ENCODE assay signal across 24 mouse cellular contexts in the genomic region with DNA sequence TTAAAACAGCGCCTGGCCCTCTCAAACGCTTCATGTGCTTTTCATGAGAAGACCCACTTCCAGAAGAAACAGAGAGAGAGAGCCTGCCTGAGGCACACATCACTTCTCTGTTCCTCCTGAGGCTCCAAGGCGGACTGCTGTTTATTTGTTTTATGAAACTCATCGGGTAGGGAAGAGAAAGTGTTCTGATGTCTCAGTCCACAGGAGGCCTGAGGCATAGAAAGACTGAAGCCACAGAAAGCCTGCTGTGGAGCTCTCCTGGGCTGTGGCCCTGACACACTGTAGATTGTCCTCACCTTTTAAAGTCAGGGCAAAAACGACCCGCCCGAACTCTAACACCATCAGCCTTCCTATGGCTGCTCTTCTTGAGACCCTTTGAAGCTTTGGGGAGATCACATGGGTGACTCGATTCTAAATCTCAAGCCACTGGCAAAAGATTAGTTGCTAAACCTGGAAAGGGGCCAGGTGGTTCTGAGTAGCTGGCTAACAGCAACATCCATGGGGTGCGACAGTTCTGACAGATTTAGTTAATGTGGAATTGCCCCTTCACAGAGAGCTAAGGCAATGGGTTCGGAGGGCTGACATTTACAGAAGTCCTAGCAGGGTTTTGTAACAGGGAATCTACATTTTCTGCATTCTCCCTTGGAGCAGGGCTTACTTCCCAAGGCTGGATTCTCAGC. TPM values are rescaled to one million over a fixed set of nuclear protein-coding genes. Genes with fewer than 3 reads are reported as not detected.
DNase-seq lines count a peak whose midpoint lies in the region; ATAC-seq and TF ChIP-seq lines count a peak whose summit lies in the region.
"Had no signal": no experiment of that assay in that cellular context is flagged by ENCODE, and none has a peak within 500 bp of the region (broad histone marks: within the 10 kb centered on the region; RNA-seq: fewer than 3 reads in every experiment).

No protein-coding gene starts in this region.

- ATAC-seq in lung, embryonic 14.5 days (ENCODE audit: insufficient read depth): peak; percentile 41; the same call in 1 of the 2 replicates
- ATAC-seq in embryonic facial prominence, embryonic 14.5 days (ENCODE audit: low read depth): no peak
- no peak for ATAC-seq in hindbrain, embryonic 12.5 days (ENCODE audit: low FRiP score)
- ATAC-seq: activated CD4-positive, CD25-positive, alpha-beta regulatory T cell, adult 4 months; forebrain, embryonic 16.5 days; hindbrain, embryonic 16.5 days; midbrain, embryonic 16.5 days had no signal

- H3K4me3 ChIP-seq in lung, embryonic 14.5 days (ENCODE audit: low read depth, low read length): no peak overlapping the region
- no peak overlapping the region for H3K4me3 ChIP-seq in embryonic facial prominence, embryonic 14.5 days (ENCODE audit: low read depth, low read length)
- no peak overlapping the region for H3K4me3 ChIP-seq in hindbrain, embryonic 12.5 days
- H3K4me3 ChIP-seq: erythroblast, embryonic 14.5 days; liver, embryonic 15.5 days had no signal

- 33% methylated on average over 10 of the region's 10 CpGs for WGBS in lung, embryonic 14.5 days
- 42% methylated on average over 10 of the region's 10 CpGs for whole genome bisulfite sequencing in embryonic facial prominence, embryonic 14.5 days
- WGBS in hindbrain, embryonic 12.5 days: 66% methylated on average over 10 of the region's 10 CpGs

- no peaks in the 10 kb centered on the region for H3K9me3 ChIP-seq in lung, embryonic 14.5 days (ENCODE audit: low read depth, low read length)
- H3K9me3 ChIP-seq in embryonic facial prominence, embryonic 14.5 days (ENCODE audit: control insufficient read depth, low read length): no peaks in the 10 kb centered on the region
- H3K9me3 ChIP-seq in hindbrain, embryonic 12.5 days (replicated peaks): no peaks in the 10 kb centered on the region
- H3K9me3 ChIP-seq: liver, embryonic 15.5 days had no signal

- H3K4me1 ChIP-seq in lung, embryonic 14.5 days (ENCODE audit: insufficient read depth): peaks cover 14% of the 10 kb centered on the region
- 0 out of 2 replicates have a peak, but pooled peaks cover 6% of the 10 kb centered on the region for H3K4me1 ChIP-seq in embryonic facial prominence, embryonic 14.5 days (ENCODE audit: control insufficient read depth, insufficient read depth, low read length)
- H3K4me1 ChIP-seq in hindbrain, embryonic 12.5 days: no peaks in the 10 kb centered on the region
- H3K4me1 ChIP-seq: liver, embryonic 15.5 days had no signal

- no peaks in the 10 kb centered on the region for H3K27me3 ChIP-seq in lung, embryonic 14.5 days (ENCODE audit: insufficient read depth, low read length)
- H3K27me3 ChIP-seq in embryonic facial prominence, embryonic 14.5 days (replicated peaks; ENCODE audit: control insufficient read depth, insufficient read depth, low read length): no peaks in the 10 kb centered on the region
- H3K27me3 ChIP-seq in hindbrain, embryonic 12.5 days: no peaks in the 10 kb centered on the region
- H3K27me3 ChIP-seq: liver, embryonic 15.5 days had no signal

- no peak for TF ChIP-seq CTCF in lung, embryonic 14.5 days (IDR thresholded peaks at IDR 0.05; ENCODE audit: low read depth)

- H3K4me2 ChIP-seq in lung, embryonic 14.5 days: no peak overlapping the region
- H3K4me2 ChIP-seq in embryonic facial prominence, embryonic 14.5 days (ENCODE audit: low read depth, low read length): no peak overlapping the region
- H3K4me2 ChIP-seq in hindbrain, embryonic 12.5 days (replicated peaks): no peak overlapping the region
- H3K4me2 ChIP-seq: liver, embryonic 15.5 days had no signal

- H3K27ac ChIP-seq in lung, embryonic 14.5 days (ENCODE audit: low read depth): no peak overlapping the region
- no peak overlapping the region for H3K27ac ChIP-seq in embryonic facial prominence, embryonic 14.5 days (replicated peaks; ENCODE audit: low read depth, low read length)
- H3K27ac ChIP-seq in hindbrain, embryonic 12.5 days: no peak overlapping the region
- H3K27ac ChIP-seq: kidney, postnatal 0 days; liver, embryonic 15.5 days had no signal

- DNase-seq in embryo, embryonic 11 days: peak; percentile 9
- DNase-seq in embryo, embryonic 9.5 days (ENCODE audit: extremely low spot score): no peak
- DNase-seq in lung, embryonic 14.5 days: peak; percentile 49
- DNase-seq in lung, postnatal 25 days (ENCODE audit: low spot score): no peak
- DNase-seq in retina, postnatal 1 day: peak; percentile 5
- DNase-seq in retina, embryonic 14.5 days (ENCODE audit: low spot score): no peak
- DNase-seq in embryonic facial prominence, embryonic 14.5 days (ENCODE audit: low spot score): peak; percentile 12
- DNase-seq: cerebellum, adult 9-10 months; gastrocnemius, postnatal 36 days; heart, postnatal 36 days; kidney, adult 11 months; right cerebral cortex, postnatal 4 days; thymus, adult 2 months had no signal

- H3K36me3 ChIP-seq in lung, embryonic 14.5 days (ENCODE audit: insufficient read depth): no peaks in the 10 kb centered on the region
- H3K36me3 ChIP-seq in embryonic facial prominence, embryonic 14.5 days (ENCODE audit: control insufficient read depth, insufficient read depth, low read length): no peaks in the 10 kb centered on the region
- H3K36me3 ChIP-seq in hindbrain, embryonic 12.5 days: no peaks in the 10 kb centered on the region
- H3K36me3 ChIP-seq: liver, embryonic 15.5 days had no signal

- H3K9ac ChIP-seq in lung, embryonic 14.5 days: no peak overlapping the region
- no peak overlapping the region for H3K9ac ChIP-seq in embryonic facial prominence, embryonic 14.5 days (ENCODE audit: low read depth, low read length)
- no peak overlapping the region for H3K9ac ChIP-seq in hindbrain, embryonic 12.5 days
- H3K9ac ChIP-seq: liver, embryonic 15.5 days had no signal

RNA-seq across cellular contexts. Expression of a gene that starts 35.0 kb away (rescaled TPM):
- polyA plus RNA-seq in lung, embryonic 14.5 days (2014; fragmentation: Nextera tagmentation; extraction: Ambion mirVana): 197 and 198 TPM in 2 replicates
- polyA plus RNA-seq in embryonic facial prominence, embryonic 14.5 days (2014; fragmentation: Nextera tagmentation; extraction: Ambion mirVana): 119 and 124 TPM in 2 replicates
- 107 and 109 TPM in 2 replicates for polyA plus RNA-seq in hindbrain, embryonic 12.5 days (2016; fragmentation: Nextera tagmentation; extraction: Ambion mirVana)

RNA-seq across cellular contexts. Expression of a gene that starts 59.7 kb away (rescaled TPM):
- polyA plus RNA-seq in lung, embryonic 14.5 days (2014; fragmentation: Nextera tagmentation; extraction: Ambion mirVana): not detected in 2 replicates
- polyA plus RNA-seq in embryonic facial prominence, embryonic 14.5 days (2014; fragmentation: Nextera tagmentation; extraction: Ambion mirVana): not detected in 2 replicates
- polyA plus RNA-seq in hindbrain, embryonic 12.5 days (2016; fragmentation: Nextera tagmentation; extraction: Ambion mirVana): 0.05 and 0.19 TPM in 2 replicates
- polyA plus RNA-seq: embryonic facial prominence, embryonic 11.5 days; erythroblast, embryonic 14.5 days; heart, embryonic 14.5 days; liver, embryonic 15.5 days; stomach, embryonic 16.5 days had no signal

Comparison
In these comparisons a context has a peak if more than half of its experiments do, and no peak if none do; other contexts are left out.
1. DNase-seq: peak in embryo, embryonic 11 days (single experiment), lung, embryonic 14.5 days (single experiment), retina, postnatal 1 day (single experiment) and embryonic facial prominence, embryonic 14.5 days (single experiment); none in embryo, embryonic 9.5 days (single experiment), lung, postnatal 25 days (single experiment) and retina, embryonic 14.5 days (single experiment).